8 mouse cellular contexts compared by ENCODE assay signal in the genomic region with DNA sequence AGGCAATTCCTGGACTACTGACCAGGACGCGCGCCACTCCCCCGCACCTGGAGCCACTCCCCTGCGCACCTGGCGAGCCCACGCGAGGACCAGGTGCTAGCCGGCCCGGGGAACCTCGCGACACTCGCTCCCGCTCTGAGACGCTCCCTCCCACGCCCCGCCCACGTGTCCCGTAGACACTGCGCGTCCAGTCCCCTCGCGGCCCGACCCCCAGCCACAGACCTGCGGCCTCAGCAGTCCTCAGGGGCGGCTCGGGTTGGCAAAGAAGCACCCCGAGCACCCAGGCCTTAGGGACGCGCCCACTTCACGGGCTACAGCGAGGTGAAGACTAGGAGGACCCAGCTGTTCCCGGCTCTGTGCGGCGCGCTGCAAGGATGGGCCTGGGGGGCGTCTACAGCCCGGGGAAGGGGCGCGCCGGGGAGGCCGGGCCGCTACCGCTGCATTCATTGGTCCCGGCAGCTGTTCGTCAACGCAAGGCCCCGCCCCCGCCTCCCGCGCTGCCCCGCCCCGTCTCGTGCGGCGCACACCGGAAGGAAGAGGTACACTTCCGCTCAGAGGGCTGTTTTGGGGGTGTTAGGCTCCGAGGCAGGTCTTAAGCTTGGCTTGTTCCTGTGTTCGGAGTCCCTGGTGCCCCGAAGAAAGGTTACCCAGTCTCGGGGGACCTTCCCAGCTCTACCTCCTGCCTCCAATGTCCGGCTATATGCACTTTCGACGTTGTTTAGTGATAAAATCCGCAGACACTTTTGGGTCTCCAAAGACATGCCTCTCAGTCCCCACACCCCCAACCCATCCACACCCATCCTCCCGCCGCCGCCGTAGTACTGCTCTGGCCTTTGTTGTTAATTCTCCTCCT. TPM values are rescaled to one million over a fixed set of nuclear protein-coding genes. Genes with fewer than 3 reads are reported as not detected.
A peak's percentile ranks its signal among the peaks of the same experiment; 100 is the strongest.
DNase-seq lines count a peak whose midpoint lies in the region; ATAC-seq and TF ChIP-seq lines count a peak whose summit lies in the region.

A gene (minus strand): TSS at position 422 of the 853 bp plus-strand sequence.

- TF ChIP-seq CTCF in gastrocnemius, adult 2 months (IDR thresholded peaks at IDR 0.05) = no peak
- no peak for TF ChIP-seq CTCF in hindbrain, postnatal 0 days (IDR thresholded peaks at IDR 0.05; ENCODE audit: low read depth)

- intact Hi-C loops in gastrocnemius, adult 2 months (cut with DNase I) = loop anchor here (1.0 to 5.0 kb wide), 3 partner anchors 37 to 68 kb away; a partner anchor contains a TSS

- H3K4me2 ChIP-seq in hindbrain, postnatal 0 days (ENCODE audit: low read depth, low read length) = peak within 1 kb of the TSS; percentile 99

- H3K9me3 ChIP-seq in hindbrain, postnatal 0 days (ENCODE audit: low read length) = no peaks in the 10 kb centered on the region
- no peaks in the 10 kb centered on the region for H3K9me3 ChIP-seq in megakaryocyte, embryonic 14.5 days

- WGBS in hindbrain, postnatal 0 days = 2% methylated on average over 61 of the region's 70 CpGs

- peak; percentile 62 for DNase-seq in adipocyte (ENCODE audit: low spot score)
- DNase-seq in gastrocnemius, adult 2 months = peak; percentile 94
- peak; percentile 91 for DNase-seq in hindbrain, postnatal 0 days (ENCODE audit: low spot score)
- peak; percentile 74 to 79 for DNase-seq in left cerebral cortex, adult 8-10 months (ENCODE audit: low spot score in 2 of 2)
- DNase-seq in right cerebral cortex, adult 2 months (ENCODE audit: low spot score in 2 of 2) = peak; percentile 86 to 87
- peak; percentile 87 for DNase-seq in urinary bladder, postnatal 14 days (ENCODE audit: low spot score)

- H3K4me1 ChIP-seq in hindbrain, postnatal 0 days (ENCODE audit: insufficient read depth, low read length) = peaks cover 2% of the 10 kb centered on the region; the same call in 1 of the 2 replicates
- peaks cover 55% of the 10 kb centered on the region for H3K4me1 ChIP-seq in megakaryocyte, embryonic 14.5 days

- ATAC-seq in common myeloid progenitor, adult 5-6 weeks (replicated peaks; ENCODE audit: low read depth, poor library complexity, severe bottlenecking) = peak; percentile 75
- ATAC-seq in hindbrain, postnatal 0 days = peak; percentile 98

- peak within 1 kb of the TSS; percentile 96 for H3K4me3 ChIP-seq in gastrocnemius, adult 2 months
- peak within 1 kb of the TSS; percentile 97 for H3K4me3 ChIP-seq in hindbrain, postnatal 0 days (ENCODE audit: low read length)
- H3K4me3 ChIP-seq in megakaryocyte, embryonic 14.5 days (replicated peaks) = peak within 1 kb of the TSS; percentile 98

- H3K36me3 ChIP-seq in hindbrain, postnatal 0 days (ENCODE audit: insufficient read depth, low read length) = 0 out of 2 replicates have a peak, but pooled peaks cover 5% of the 10 kb centered on the region
- H3K36me3 ChIP-seq in megakaryocyte, embryonic 14.5 days (replicated peaks; ENCODE audit: low read length) = peaks cover 24% of the 10 kb centered on the region

- H3K27ac ChIP-seq in gastrocnemius, adult 2 months = peak within 1 kb of the TSS; percentile 83
- H3K27ac ChIP-seq in hindbrain, postnatal 0 days = peak within 1 kb of the TSS; percentile 74

- H3K27me3 ChIP-seq in hindbrain, postnatal 0 days (ENCODE audit: insufficient read depth, low read length) = no peaks in the 10 kb centered on the region
- H3K27me3 ChIP-seq in megakaryocyte, embryonic 14.5 days (replicated peaks) = no peaks in the 10 kb centered on the region

- H3K9ac ChIP-seq in hindbrain, postnatal 0 days (replicated peaks; ENCODE audit: low read length) = peak within 1 kb of the TSS; percentile 80

RNA-seq across cellular contexts. Expression of the gene that starts here (rescaled TPM):
- total RNA-seq in common myeloid progenitor, adult 5-6 weeks (2017) = 17.6 and 23.5 TPM in 2 replicates
- 1 to 10 TPM; 5.8 to 7.1 TPM for total RNA-seq in gastrocnemius, adult 2 months (2021)
- 23.3 and 36.9 TPM in 2 replicates for total RNA-seq in hindbrain, postnatal 0 days (2014; rRNA removed)
- polyA plus RNA-seq in hindbrain, postnatal 0 days (2015; fragmentation: Nextera tagmentation; extraction: Ambion mirVana) = 32.1 and 43.7 TPM in 2 replicates
- 10 to 100 TPM; 57.8 to 81.5 (median 72.2) TPM for total RNA-seq in left cerebral cortex, adult 8-10 months (2022)
- polyA plus RNA-seq in megakaryocyte, embryonic 14.5 days (2012; ENCODE audit: insufficient read depth, low replicate concordance) = 5.1 TPM in 1 of 2 replicates, not detected in the other

Comparison
In these comparisons a context has a peak if more than half of its experiments do, and no peak if none do; other contexts are left out.
1. Peak in every context shown above with its lines: DNase-seq, ATAC-seq, H3K4me3 ChIP-seq and H3K27ac ChIP-seq.